Mouse (Mus musculus) erythroblast, embryonic 14.5 days (primary cell): ENCODE results near the gene Hspa1b. TPM values are rescaled to one million over a fixed set of nuclear protein-coding genes. Genes with fewer than 3 reads are reported as not detected.
A peak's percentile ranks its signal among the peaks of the same experiment; 100 is the strongest.

Experiments
- H3K27me3 ChIP-seq: 2 replicates; pipeline ENCODE4 v1.6.1; 2012; ENCODE audit warnings: inconsistent platforms; ENCODE audit not compliant: control insufficient read depth
- H3K36me3 ChIP-seq: 2 replicates; pipeline ENCODE4 v1.6.1; 2012; ENCODE audit warnings: mild to moderate bottlenecking, inconsistent platforms; ENCODE audit not compliant: control insufficient read depth
- H3K4me1 ChIP-seq: 2 replicates; pipeline ENCODE4 v1.6.1; 2012; ENCODE audit warnings: inconsistent platforms; ENCODE audit not compliant: control insufficient read depth
- H3K4me3 ChIP-seq: replicated peaks from 2 replicates; pipeline ENCODE3; 2012; ENCODE audit warnings: moderate library complexity, mild to moderate bottlenecking, inconsistent platforms
- H3K9me3 ChIP-seq: 2 replicates; pipeline ENCODE4 v1.6.1; 2012; ENCODE audit warnings: low read length, inconsistent platforms, mixed read lengths; ENCODE audit not compliant: control insufficient read depth
- GATA1 ChIP-seq: IDR thresholded peaks from 2 replicates; pipeline ENCODE4 v1.6.1; 2012; ENCODE audit warnings: low read length, inconsistent platforms, mixed read lengths
- TAL1 ChIP-seq: IDR thresholded peaks from 3 replicates; pipeline ENCODE4 v1.6.1; 2012; ENCODE audit warnings: low read length, inconsistent platforms, mixed read lengths
- polyA plus RNA-seq: library from polyadenylated mRNA; stranded (reverse); fragments of >175 nt; gene quantifications from 2 replicates; pipeline ENCODE4 v1.2.3, GENCODE M21; 2012

The Hspa1b gene
- polyA plus RNA-seq, 1 experiment = 454 TPM

DNA sequence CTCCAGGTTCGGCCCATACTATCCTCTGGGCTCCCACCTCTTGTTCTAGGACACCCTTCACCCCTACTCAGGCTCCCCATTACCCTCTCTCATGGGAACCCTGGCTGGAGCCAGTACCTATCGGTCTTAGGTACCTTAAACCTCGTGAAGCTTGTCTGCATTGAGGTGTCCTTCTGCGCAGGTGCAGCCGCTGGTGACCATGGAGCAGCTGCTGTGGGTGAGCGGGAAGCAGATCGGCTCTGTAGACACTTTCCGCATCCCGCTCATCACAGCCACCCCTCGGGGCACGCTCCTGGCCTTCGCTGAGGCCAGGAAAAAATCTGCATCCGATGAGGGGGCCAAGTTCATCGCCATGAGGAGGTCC, 27.3 kb downstream of the Hspa1b start:
- no peak for TF ChIP-seq TAL1
- no peak for TF ChIP-seq GATA1
- H3K27me3 ChIP-seq = no peaks in the 10 kb centered on the region
- peaks cover 5% of the 10 kb centered on the region for H3K36me3 ChIP-seq
- no peaks in the 10 kb centered on the region for H3K9me3 ChIP-seq
- peaks cover 18% of the 10 kb centered on the region for H3K4me1 ChIP-seq
- peak overlapping the region; percentile 68 for H3K4me3 ChIP-seq

DNA sequence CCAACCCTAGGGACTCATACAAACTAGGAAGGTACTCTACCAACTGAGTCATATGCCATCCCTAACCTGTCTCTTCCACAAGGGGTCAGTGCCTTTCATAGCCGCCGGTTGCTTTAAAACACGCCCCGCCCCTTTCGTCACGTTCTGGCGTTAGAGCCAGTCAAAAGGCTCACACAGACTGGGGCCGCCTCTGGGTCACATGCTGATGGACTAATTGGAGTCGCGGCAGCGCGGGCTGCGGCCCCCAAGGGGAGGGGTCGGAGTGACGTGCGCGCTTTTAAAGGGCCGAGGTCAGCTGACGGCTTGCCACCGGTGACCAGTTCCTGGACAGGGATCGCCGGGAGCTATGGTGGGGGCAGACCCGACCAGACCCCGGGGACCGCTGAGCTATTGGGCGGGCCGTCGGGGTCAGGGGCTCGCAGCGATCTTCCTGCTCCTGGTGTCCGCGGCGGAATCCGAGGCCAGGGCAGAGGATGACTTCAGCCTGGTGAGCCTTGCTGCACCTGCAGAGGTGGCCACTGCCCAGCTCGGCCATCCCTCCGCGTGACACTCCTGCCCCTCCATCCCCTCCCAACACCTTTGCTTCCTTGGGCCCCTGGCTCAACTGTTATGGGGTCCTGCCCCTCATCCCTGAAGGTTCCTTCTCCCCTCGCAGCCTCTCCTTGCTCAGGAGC, 27.8 kb downstream of the Hspa1b start, which contains the start of gene Neu1:
Gene Neu1, plus strand, starts transcription at position 193 of the 674 bp plus-strand sequence.
- Histone ChIP-seq H3K4me1 (peaks cover 18% of the 10 kb centered on the region), H3K4me3 (peak within 1 kb of the TSS; percentile 68), H3K9me3 (no peaks in the 10 kb centered on the region), H3K36me3 (peaks cover 5% of the 10 kb centered on the region), H3K27me3 (no peaks in the 10 kb centered on the region)
- no peak for TF ChIP-seq GATA1

DNA sequence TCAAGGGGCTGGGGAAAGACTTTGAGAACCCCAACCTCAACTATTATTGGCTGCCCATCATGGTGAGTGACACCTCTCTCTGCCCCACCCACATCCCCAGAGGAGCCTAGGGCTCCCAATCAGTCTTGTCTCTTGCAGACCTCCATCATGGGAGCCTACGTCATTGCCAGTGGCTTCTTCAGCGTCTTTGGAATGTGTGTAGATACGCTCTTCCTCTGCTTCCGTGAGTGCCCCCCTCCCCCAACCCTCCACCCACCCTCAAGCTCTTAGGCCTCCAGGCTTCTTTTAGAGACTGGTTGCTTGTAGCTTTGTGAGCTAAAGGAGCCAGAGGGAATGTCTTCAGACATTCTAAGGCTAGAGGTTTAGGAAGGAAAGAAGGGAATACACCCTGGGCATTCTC, 30.2 kb downstream of the Hspa1b start:
- Histone ChIP-seq H3K4me3 (no peak overlapping the region), H3K36me3 (no peaks in the 10 kb centered on the region), H3K4me1 (peaks cover 15% of the 10 kb centered on the region), H3K27me3 (no peaks in the 10 kb centered on the region), H3K9me3 (no peaks in the 10 kb centered on the region)
- TF ChIP-seq TAL1 (no peak), GATA1 (no peak)

DNA sequence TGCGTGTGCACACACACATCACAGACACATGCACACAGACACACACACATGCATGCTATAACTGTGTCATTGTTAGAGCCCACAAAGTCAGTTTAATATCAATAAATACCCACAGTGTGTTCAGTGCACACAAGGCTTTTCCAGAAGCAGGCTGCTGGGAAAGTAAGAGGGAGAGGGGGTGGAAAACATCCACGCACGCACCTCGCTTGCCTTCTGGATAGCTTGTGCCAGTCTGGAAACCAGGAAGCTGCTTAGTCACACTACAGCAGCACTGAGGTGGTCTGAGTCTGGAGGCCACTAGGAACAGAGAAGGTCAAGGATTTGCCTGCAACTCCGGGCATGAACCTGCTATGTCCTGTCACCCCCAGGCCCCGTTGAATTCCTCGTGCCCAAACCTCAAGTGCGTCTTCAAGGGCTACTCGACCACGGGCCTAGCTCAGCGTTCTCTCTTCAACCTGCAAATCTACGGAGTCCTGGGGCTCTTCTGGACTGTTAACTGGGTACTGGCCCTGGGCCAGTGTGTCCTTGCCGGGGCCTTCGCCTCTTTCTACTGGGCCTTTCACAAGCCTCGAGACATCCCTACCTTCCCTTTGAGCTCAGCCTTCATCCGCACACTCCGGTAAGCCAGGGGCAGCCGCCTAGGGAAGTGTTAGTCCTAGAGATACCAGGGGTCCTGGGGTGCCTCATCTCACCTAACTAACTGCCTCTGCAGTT, 31.6 kb downstream of the Hspa1b start:
- Histone ChIP-seq H3K4me3 (no peak overlapping the region), H3K4me1 (peaks cover 15% of the 10 kb centered on the region), H3K9me3 (no peaks in the 10 kb centered on the region), H3K36me3 (no peaks in the 10 kb centered on the region), H3K27me3 (no peaks in the 10 kb centered on the region)
- TF ChIP-seq TAL1 (no peak), GATA1 (no peak)

DNA sequence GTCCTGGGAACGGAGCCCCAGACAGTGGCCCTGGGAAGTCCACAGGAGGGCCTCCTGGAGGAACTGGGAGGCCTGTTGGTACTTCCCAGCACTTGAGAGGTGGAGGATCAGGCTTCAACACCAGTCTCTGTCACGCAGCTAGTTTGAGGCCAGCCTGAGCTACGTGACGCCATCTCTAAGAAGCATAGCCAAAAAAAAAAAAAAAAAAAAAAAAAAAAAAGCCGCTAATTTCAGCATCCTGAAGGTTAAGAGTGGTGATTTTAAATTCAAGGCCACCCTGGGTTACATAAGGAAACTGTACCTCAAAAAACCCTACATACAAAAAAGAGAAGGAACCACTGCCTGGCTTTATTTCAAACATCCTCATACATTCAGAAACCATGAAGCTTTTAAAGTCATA, 34.8 kb downstream of the Hspa1b start:
- Histone ChIP-seq H3K4me1 (no peaks in the 10 kb centered on the region; the same call in 1 of the 2 replicates), H3K36me3 (no peaks in the 10 kb centered on the region), H3K27me3 (no peaks in the 10 kb centered on the region), H3K9me3 (no peaks in the 10 kb centered on the region), H3K4me3 (no peak overlapping the region)
- no peak for TF ChIP-seq TAL1
- TF ChIP-seq GATA1 = no peak

DNA sequence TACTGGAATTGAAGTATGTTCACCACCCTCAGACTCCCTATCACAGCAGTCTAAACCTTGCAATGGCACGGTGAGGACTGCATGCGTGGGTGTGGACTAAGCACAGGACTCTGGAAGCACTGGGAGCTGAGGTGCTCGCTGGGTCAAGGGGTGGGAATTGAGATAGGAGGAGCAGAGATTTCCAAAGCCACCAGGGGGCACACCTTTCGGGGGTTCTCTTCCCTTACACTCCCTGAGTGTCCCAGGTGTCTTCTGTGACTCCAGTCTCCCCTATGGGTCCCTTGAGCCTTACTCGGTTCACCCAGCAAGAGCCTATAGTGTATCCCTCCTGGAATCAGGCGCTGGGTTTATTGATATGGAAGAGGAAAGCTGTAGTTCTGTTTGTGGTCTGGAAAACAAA, 36.1 kb downstream of the Hspa1b start:
- no peaks in the 10 kb centered on the region; the same call in 1 of the 2 replicates for H3K4me1 ChIP-seq
- no peaks in the 10 kb centered on the region for H3K36me3 ChIP-seq
- TF ChIP-seq GATA1 = no peak
- no peak for TF ChIP-seq TAL1
- no peak overlapping the region for H3K4me3 ChIP-seq
- H3K9me3 ChIP-seq = no peaks in the 10 kb centered on the region
- no peaks in the 10 kb centered on the region for H3K27me3 ChIP-seq

DNA sequence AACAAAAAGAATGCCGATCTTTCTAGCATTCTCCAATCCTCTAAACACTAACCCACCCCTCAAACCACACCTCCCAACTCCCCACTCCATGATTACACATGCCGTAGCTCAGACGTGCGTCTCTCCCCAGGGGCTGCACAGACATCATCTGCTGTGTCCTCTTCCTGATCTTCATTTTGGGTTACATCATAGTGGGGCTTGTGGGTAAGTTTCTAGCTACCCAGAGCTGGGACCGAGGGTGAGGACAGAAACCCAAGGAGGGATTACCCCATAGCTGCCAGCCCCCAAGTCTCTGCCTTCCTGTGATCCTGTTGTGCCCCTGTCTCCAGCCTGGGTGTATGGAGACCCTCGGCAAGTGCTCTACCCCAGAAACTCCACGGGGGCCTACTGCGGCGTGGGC, 41.9 kb downstream of the Hspa1b start:
- H3K36me3 ChIP-seq = peaks cover 16% of the 10 kb centered on the region
- H3K4me1 ChIP-seq = peaks cover 1% of the 10 kb centered on the region
- no peaks in the 10 kb centered on the region for H3K27me3 ChIP-seq
- H3K9me3 ChIP-seq = no peaks in the 10 kb centered on the region
- no peak overlapping the region for H3K4me3 ChIP-seq
- TF ChIP-seq TAL1 (no peak), GATA1 (no peak)

DNA sequence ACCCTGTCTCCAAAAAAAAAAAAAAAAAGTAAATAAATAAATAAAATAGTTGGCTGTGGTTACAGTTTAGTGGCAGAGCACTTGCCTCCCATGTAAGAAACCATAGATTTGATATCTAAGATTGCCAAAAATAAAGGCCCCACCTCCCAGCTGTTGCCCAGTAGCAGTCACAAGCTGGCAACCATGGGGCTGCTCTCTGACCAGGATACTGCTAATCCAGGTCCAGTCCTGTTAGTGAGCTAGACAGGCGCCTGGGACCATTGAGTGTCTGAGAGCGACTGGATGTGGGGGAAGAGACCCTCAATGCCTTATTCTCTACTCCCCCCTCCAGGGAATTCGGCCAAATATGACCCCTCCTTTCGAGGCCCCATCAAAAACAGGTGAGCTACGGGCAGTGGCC, 42.7 kb downstream of the Hspa1b start:
- H3K27me3 ChIP-seq = no peaks in the 10 kb centered on the region

DNA sequence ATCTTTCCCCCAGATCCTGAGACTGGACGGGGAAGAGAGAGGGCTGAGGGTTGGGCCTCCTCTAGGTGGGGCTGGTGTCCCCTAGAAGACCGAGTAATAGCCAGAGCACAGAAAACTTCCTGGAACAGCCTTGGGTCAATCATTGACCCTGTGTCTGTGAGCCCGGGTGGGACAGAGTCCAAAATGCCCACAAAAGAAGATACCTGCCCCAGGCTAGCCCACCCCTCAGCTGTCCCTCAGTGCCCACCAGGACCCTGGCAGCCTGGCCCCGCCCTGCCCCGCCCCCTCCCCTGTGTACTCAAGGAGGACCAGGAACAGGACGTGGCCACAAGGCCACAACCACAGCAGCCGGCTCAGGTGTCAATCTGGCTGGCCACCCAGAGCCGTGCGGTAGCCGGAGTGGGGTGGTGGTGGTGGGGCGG, 43.6 kb downstream of the Hspa1b start:
- H3K36me3 ChIP-seq = peaks cover 34% of the 10 kb centered on the region
- H3K4me1 ChIP-seq = peaks cover 4% of the 10 kb centered on the region
- no peaks in the 10 kb centered on the region for H3K27me3 ChIP-seq

More for the DNA sequence above, 42.7 kb downstream of the Hspa1b start:
- no peak for TF ChIP-seq TAL1
- no peak for TF ChIP-seq GATA1
- peaks cover 25% of the 10 kb centered on the region for H3K36me3 ChIP-seq
- H3K4me1 ChIP-seq = peaks cover 1% of the 10 kb centered on the region
- no peak overlapping the region for H3K4me3 ChIP-seq
- no peaks in the 10 kb centered on the region for H3K9me3 ChIP-seq

More for the DNA sequence above, 43.6 kb downstream of the Hspa1b start:
- Histone ChIP-seq H3K9me3 (no peaks in the 10 kb centered on the region), H3K4me3 (no peak overlapping the region)
- no peak for TF ChIP-seq GATA1
- no peak for TF ChIP-seq TAL1
